Mouse (Mus musculus) right cerebral cortex, adult 2 months (tissue): ENCODE results near the gene Kansl1.
A peak's percentile ranks its signal among the peaks of the same experiment; 100 is the strongest.
"Not testable (repeated sequence)": the region's sequence is repeated elsewhere in the genome, so short reads cannot be mapped to it uniquely, and the experiment has no call there.

Source experiments
- DNase-seq, 2 experiments: peaks; one replicate each; pipeline ENCODE4 v3.0.0; 2021 to 2022; ENCODE audit warnings: low spot score in 2 of 2

The Kansl1 gene

DNA sequence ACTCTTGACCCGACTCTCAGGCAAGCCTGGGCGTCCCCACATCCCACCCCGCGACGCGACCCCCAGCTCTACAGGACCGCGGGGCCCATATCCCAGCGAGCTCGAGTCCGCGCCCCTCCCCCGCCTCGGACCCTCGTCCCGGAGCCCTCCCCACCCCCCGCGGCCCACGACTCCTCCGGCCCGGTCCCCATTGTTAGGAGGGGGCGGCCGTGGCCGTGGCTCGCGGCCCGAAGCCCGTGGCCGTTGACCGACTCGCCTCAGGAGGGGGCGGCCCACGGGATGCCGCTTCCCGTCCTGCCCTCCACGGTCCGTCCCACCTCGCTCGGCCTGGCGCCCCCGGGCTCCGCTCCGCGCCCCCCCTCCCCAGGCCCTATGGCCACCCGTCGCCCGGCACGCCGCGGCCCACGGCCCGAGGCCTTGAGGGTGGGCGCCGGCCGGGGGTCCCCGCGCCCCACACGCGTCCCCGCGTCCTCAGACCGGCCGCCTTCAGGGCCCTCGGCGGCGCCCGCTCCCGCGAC, at the start of gene Kansl1:
Gene Kansl1 (minus strand): TSS at position 111 of the 518 bp plus-strand sequence.
- DNase-seq = no peak

DNA sequence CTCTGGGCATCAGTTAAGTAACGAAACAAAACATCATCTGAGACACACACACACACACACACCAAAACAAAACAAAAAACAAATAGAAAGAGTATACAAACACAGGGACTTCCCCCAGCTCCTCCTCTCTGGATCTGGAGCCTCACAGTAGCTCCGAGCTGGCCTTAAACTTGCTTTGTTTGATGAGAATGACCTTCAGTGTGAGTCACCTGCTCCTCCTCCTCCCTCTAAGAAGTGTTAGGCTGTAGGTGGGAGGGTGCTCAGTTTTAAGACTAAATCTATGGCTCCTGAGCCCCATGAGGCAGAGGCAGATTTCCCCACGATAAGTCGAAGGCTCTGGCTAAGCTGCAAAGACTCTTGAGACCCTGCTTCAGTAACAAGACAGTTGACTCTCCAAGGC, 43.8 kb upstream of the Kansl1 start:
- no peak for DNase-seq

DNA sequence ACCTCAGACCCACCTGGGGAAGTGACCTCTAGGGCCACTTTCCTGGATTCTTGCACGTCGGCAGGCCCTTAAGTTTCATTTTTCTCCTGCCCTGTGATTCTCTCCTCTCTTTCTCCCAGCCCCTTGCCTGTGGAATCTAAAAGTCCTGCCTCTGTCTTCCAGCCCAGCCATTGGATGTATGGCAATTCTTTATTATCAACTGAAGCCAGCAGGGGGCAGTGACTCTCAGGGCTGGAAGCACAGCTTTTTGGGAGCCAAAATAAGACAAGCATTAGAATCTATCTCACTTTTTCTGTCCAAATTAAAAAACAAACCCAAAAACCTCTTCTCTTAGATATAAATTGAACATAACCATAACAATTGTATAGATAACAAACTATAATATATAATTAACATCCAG, 41.9 kb upstream of the Kansl1 start:
- DNase-seq = peak in 1 of 2 experiments; percentile 32

DNA sequence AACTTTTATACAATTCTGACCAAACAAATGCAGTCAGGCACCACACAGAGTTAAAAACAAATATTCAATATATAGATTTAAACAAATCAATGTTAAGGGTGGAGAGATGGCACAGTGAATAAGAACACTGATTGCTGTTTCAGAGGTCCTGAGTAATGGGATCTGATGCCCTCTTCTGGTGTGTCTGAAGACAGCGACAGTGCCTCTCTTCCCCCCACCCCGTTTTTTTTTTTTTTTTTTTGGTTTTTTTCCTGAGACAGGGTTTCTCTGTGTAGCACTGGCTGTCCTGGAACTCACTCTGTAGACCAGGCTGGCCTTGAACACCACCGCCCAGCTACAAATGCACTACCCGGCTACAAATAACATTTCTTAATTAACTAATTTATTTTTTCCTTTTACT, 39.8 kb upstream of the Kansl1 start:
- DNase-seq = no peak

DNA sequence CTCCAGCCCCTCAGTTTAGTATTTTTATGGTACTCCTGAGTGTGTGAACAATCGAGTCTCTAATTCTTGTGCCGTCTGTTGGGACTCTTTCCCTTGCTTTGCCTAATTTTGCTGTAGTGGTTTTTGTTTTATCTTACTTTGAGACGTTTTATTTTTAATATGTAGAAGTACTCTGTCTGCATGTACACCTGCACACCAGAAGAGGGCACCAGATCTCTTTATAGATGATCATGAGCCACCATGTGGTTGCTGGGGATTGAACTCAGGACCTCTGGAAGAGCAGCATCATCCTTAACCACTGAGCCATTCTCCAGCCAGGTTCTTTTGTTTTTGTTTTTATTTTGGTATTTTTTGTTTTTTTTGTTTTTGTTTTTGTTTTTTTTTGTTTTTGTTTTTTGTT, 19.6 kb upstream of the Kansl1 start:
- no peak for DNase-seq

DNA sequence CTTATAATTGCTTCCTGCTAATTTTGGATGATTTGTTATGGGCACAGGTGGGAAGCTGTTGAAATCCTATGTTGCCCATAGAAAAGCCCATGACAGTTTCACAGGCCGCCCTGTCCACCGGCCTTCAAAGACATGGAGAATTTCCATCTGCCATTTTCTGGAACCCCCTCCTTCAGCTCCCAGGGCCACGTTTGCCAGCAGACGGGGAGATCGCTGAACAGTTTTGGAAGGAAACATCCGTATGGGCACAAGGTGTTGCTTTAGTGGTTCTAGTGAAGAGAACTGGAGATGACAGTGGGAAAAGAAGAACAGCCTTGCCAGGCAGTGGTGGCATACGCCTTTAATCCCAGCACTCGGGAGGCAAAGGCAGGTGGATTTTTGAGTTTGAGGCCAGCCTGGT, 13.3 kb upstream of the Kansl1 start:
- DNase-seq = no peak

DNA sequence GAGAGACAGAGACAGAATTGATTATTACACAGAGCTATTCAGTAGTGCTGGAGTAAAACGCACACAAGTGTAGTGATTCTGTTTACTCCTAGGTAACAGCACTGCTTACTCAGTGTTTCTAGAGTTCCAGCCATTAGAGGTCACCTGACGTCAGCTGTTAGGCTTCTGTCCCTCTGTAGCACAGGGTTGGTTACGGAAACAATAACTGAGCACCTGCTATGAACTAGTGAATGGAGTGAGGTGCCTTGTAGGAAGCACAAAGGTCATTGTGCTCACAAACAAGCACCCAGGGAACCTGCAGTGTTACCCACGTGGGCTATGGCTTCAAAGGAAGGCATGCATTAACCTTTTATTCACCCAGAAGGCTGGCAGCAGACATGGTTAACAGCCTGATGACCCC, 10.8 kb upstream of the Kansl1 start:
- DNase-seq = no peak

DNA sequence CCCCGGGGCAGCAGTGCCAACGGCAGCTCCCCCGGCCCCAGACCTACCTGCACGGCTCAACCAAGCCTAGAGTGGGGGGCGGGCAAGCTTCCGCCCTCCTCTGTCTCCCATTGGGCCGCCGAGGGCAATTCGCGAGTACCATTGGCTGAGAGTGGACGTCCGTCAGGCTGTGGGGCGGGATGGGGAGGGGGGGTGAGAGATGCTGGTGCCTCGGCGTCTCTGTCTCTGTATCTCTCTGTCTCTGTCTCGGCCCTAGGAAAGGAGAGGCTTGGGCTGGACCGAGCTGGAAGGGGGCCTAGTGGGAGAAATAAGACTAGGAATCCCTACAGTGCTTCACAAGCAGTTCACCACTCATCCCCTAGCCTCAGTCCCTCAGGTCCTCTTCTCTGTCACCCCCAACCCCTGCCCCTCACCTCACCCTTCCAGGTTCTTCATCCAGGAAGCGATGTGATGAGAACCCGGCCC, 742 bp upstream of the Kansl1 start:
- peak; percentile 90 for DNase-seq

DNA sequence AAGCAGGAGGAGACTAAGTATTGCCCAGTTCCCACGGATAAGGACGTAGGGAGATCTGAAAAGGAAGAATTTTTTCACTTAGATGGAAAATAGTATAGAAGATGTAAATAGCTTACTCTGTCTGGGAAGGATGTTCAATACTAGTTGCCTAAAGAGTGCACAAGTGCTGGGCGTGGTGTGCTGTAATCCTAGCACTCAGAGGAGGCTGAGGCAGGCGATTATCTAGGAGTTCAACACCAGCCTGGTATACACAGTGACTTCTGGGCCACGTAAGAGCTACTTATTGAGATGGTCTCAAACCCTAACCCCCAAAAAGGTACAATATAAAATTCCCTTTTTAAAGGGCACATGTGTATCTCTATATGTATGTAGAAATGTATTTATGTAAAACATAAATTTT, 963 bp downstream of the Kansl1 start:
- no peak for DNase-seq

DNA sequence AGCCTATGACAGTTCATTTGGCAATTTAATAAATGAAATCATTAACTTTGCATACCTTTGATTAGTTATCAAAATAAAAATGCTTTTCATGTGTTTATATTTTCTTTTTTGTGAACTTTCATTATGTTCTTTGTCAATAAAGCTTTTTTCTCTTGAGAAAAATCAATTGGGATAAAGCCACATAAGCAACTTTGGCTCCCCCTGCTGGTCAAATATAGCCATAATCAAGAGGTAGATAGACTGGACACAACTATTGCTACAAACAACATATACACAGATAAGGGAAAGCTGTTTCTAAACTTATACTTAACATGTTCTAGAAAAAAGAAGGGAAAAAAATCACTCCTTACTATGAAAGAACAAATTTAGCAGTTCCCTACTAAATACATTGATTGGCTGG, 7.1 kb downstream of the Kansl1 start:
- peak; percentile 53 to 66 for DNase-seq

DNA sequence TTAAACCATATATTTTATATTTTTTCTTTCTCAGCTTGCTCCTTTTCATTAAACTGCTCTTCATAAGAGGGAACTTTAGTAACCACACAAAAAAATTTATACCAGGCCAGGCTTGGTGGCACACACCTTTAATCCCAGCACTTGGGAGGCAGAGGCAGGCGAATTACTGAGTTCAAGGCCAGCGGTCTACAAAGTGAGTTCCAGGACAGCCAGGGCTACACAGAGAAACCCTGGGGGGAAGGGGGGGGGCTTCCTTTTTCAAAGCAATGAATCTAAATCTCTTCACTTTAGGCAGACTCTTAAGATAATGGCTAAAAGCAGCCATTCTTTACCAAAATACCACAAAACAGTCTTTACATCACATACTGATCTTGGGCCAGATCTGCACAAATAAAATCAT, 9.0 kb downstream of the Kansl1 start:
- no peak for DNase-seq

DNA sequence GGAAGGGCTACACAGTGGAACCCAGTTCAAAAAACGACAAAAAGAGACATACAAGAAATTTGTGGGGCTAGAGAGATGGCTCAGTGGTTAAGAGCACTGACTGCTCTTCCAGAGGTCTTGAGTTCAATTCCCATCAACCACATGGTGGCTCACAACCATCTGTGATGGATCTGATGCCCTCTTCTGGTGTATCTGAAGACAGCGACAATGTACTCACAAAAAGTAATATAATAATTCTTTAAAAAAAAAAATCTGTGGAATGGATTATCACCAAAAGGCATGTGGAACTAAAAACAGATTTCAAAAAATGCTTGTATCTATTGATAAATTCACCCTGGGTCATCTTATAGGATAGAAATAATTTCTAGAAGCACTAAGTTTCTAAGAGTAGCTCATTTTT, 10.2 kb downstream of the Kansl1 start:
- DNase-seq = no peak

DNA sequence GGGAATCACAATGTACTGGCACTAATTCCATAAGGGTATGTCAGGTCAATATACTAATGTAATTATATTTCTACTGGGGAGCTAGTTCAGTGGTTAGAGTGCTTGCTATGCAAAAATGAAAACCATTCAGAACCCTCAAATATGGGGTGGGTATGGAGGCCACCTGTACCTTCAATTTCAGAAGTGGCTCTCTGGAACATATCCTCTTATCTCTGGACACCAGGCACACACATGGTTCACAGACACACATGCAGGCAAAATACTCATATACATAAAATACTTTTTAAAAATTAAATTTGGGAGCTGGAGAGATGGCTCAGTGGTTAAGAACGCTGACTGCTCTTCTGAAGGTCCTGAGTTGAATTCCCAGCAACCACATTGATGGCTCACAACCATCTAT, 16.0 kb downstream of the Kansl1 start:
- DNase-seq = no peak

DNA sequence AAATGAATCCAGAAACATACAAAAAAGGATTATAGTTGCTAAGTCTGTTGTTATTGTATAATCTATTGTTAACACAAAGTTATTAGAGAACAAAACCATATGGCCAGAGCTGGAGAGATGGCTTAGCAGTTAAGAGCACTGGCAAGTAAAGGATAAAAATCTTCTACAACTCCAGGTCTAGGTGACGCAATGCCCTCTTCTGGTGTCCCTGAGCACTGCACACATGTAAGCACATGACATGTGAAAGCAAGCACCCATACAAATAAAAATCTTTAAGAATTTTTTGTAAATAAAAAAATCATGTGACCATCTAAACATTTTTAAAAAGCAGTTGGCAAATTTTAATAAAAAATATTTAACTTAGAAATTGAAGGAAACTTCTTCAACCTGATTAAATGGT, 17.4 kb downstream of the Kansl1 start:
- DNase-seq = no peak

DNA sequence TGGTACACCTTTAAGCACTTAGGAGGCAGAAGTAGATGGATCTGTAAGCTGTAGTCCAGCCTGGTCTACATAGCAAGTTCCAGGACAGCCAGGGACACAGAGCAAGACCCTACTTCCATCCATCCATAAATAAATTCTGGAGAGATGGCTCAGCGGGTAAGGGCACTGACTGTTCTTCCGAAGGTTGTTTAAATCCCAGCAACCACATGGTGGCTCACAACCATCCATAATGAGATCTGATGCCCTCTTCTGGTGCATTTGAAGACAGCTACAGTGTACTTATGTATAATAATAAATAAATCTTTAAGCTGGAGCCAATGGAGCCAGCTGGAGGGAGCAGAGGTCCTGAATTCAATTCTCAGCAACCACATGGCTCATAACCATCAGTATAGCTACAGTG, 20.2 kb downstream of the Kansl1 start:
- DNase-seq = not testable (repeated sequence)

DNA sequence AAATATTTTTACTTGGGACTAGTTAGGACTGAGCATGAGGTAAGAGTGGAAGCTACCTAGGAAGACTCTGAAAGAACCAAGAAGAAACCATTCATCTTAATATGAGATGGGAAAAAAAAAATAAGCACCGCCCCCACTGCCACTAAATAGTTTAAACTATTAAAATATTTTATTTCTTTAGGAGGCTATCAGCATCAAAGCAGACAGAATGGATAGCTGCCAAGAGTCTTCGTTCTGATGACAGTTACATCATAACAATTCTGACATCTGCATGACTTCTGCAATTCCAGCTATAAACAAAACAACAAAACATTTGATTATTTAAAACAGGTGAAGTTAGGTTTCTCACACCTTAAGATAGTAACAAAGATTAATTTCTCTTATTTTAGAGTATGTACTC, 23.1 kb downstream of the Kansl1 start:
- DNase-seq = no peak

DNA sequence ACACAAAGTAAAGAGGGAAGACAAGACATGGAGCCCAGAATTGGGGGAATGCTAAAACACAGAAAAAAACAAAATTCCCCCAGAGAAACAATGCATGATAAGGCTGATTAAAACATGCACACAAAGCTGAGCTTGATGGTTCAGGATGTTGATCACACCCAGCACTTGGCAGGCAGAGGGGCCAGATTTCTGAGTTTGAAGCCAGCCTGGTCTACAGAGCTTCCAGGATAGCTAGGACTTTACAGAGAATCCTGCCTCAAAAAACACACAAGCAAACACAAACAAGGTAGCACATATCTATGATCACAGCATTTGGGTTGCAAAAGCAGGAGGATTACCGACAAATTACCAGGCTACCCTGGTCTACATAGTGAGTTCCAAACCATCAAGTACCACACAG, 23.6 kb downstream of the Kansl1 start:
- no peak for DNase-seq

DNA sequence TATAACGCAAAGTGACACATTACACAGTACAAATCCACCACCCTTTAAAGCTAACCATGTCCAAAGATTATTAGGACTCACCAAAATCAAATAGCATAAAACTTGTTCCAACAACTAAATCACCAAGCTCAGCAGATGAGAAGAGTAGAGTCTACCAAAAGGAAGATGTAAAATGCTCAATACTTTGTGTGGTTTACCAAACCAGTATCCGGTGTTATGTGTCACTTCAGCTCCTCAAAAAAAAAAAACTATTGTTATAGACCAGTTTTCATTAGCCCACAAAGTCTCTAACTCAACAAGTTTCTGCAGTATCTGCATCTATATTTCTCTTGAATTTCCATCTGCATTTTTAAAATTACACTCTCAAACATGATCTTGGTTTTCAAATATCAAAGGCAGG, 25.3 kb downstream of the Kansl1 start:
- no peak for DNase-seq

DNA sequence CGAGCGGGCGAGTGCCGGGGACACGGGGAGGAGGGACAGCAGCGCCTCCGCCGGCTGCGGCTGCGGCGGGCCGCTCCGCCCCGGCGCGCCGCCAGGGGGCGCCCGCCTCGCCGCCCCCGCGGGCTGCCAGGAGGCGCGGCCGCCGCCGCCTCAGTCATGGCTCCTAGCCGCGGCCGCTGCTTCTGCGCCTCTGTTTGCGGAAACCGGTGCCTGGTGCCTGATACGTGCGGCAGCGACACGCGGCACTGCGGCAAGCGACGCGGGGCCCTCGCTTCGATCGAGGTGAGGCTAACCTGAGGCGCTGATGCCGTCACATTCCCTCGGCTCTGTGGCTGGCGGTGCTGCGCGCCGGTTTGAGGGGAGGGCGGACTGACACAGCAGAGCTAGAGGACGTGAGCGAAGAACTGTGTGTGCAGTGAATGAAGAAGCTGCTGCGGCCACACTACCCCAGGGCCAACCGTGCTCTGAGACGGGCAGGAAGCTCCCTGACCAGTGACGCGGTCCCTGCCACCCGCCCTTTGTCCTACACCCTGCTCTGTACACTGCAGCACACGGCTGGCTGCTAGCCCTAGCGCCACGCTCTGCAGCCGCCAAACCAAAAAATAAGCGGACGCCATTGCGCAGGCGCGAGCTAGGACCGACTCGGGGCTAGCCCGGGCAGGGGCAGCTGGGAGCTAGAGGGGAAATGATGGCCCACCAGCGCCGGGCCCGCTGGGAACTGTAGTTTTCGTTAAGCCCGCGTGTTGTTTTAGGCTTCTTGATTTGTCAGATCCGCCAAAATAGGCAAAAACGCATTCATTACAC, 26.1 kb downstream of the Kansl1 start:
- peak; percentile 84 to 88 for DNase-seq

DNA sequence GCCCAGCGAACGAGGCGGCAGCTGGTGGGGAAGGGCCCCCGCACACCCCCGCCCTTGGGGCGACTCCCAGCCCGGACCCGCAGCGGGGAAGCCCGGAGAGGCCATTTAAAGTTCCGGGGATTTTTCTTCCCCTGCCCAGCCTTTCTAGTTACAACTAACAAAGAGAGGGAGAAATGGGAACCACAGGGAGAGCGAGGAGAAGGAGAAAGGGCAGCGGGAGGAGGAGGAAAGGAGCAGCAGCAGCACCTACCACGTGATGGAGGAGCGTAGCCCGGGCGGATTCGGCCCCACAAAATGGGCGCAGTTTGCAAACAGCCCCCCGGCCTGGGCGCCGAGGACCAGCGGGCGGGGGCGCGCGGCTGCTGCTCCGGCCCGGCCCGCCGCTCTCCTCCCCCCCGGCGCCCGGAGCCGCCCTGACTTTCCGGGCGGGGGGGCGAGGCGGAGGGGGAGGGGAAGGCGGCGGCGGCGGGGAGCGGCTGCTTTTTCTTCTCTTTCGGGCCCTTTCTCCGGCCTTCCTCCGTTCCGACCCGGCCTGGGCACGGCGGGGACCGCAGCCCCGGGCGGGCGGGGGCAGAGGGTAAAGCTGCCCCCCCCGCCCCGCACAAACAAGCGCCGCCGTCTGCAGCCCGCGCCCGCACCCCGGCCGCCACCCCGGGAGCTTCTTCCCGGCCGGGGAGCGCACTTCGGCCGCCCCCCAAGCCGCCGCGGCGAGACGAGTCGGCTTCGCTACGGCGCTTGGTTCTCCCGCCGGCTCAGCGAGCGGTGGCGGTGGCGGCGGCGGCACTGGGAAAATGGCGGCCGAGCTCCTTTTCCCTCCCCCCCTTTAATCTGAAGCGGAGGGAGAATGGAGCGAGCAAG, 27.0 kb downstream of the Kansl1 start:
- peak; percentile 72 to 78 for DNase-seq

DNA sequence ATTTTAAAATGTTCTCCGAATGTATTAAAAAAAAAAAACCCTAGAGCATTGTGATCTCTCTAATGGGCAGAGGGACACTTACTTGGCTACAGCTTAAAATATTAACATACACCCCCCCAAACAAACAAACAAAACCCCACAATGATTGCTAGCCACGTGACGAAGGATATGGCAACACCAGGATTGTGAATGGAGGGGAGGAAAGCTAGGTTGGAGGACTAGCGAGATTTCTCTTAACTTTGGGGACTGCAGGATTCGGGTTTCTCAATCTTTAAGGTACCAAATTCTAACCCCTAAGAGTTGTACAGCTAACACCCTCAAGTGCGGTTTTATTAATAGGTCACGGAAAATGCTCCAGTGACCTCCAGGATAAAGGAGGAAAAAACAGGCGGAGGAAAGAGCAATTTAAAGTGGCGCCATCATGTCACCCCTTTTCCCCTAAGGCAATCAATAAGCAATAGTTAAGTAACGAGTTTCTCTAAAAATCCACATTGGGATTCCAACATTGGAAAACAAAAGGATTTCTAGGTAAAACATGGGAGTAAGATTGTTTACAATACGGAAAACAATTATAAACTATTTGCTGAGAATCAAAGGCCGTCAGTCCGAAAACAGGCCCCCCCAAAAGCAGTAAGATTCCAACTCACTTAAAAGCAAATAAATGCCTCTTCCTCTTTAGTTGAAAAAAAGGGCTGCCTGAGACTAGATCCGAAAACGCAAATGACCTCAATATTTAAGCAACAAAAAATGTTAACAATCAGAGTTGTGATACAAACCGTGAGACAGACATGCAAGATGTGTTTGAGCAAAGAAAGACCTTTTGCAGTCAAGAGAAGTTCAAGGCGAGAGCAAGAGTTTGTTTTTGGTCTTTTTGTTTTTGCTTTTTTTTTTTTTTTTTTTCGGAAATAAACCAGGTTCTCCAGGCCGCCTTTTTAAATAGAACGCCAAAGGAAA, 27.9 kb downstream of the Kansl1 start:
- DNase-seq = no peak

DNA sequence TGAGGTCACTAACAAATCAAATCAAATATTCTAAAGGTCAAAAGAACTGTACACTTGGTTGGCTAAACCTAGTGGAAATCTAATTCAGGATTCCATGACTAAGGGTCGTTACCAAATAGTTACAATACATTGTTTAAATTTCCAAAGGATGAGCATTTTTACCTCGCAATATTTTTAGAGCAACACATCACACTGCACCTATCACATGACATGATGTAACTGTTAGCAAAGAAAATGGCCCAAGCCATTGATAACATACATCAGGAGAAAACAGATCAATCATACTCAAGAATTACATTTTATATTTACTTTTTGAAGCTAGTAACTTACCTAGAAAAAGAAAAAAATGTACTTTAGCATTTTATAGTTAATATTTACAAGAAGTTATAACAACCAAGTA, 29.0 kb downstream of the Kansl1 start:
- DNase-seq = no peak
